In the genomic region with DNA sequence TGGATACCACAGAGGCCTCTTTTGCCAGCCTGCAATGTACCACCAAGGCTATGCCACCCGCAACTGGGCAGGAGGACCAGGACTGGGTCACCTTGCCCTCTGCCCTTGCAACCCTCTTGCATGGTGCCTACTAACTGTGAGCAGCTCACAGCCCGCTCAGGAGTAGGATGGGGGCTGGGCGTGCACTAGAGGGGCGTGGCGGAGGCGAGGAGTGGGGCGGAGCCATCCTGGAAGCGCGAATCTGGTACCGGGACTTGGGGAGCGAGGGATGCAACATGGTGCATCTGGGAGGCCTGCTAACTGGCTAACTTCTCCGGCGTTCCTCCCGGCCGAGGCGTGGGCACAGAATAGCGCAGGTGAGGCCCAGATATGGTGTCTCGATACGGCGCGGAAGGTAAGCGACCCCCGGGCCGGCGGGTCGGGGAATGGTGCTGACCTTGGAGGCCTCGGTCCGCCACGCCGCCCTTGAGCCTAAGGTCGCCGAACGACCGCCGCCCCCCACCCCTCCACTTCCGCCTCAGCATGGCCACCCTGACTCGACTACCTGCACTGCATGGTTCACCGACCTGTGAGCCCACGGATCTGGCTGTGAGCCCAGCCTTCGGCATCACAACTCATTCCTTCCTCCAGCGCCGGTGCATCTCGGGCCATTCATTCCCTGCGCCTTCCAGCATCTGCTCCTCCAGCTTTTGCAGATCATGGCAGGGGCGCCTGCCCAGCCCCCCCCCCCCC, we compare ENCODE assay signal across 9 mouse cellular contexts. TPM values are rescaled to one million over a fixed set of nuclear protein-coding genes. Genes with fewer than 3 reads are reported as not detected.
DNase-seq lines count a peak whose midpoint lies in the region; ATAC-seq and TF ChIP-seq lines count a peak whose summit lies in the region.
"Had no signal": no experiment of that assay in that cellular context is flagged by ENCODE, and none has a peak within 500 bp of the region (broad histone marks: within the 10 kb centered on the region; RNA-seq: fewer than 3 reads in every experiment).

No protein-coding gene starts in this region.

- no peaks in the 10 kb centered on the region for H3K9me3 ChIP-seq in hindbrain, embryonic 16.5 days (ENCODE audit: control insufficient read depth, low read length)

- no peaks in the 10 kb centered on the region for H3K27me3 ChIP-seq in cerebellum, adult 2 months (ENCODE audit: control insufficient read depth, insufficient read depth, low read length)
- no peaks in the 10 kb centered on the region for H3K27me3 ChIP-seq in hindbrain, embryonic 16.5 days (replicated peaks; ENCODE audit: control insufficient read depth, insufficient read depth, low read length)

- peak; percentile 83 for DNase-seq in Muller cell, postnatal 12 days (ENCODE audit: inconsistent ontology term)
- DNase-seq in cerebellum, adult 2 months, result peak; percentile 70 to 75
- DNase-seq in forelimb bud, embryonic 11.5 days (ENCODE audit: low read depth, low spot score), result peak; percentile 46
- peak; percentile 34 for DNase-seq in left cerebral cortex, adult 11 months (ENCODE audit: low spot score)
- DNase-seq in lung, postnatal 25 days (ENCODE audit: low spot score), result peak; percentile 35
- DNase-seq in retina, postnatal 1 day, result peak; percentile 89
- DNase-seq in urinary bladder, postnatal 14 days (ENCODE audit: low spot score), result peak; percentile 57

- 0 out of 2 replicates have a peak, but pooled peaks have one; percentile 22 for TF ChIP-seq POLR2A in cerebellum, adult 2 months (IDR thresholded peaks at IDR 0.05; ENCODE audit: borderline replicate concordance, insufficient read depth, low read length)

- peak; percentile 99 for ATAC-seq in hindbrain, embryonic 16.5 days

- no peaks in the 10 kb centered on the region for H3K4me1 ChIP-seq in cerebellum, adult 2 months (ENCODE audit: control insufficient read depth, insufficient read depth, low read length)
- H3K4me1 ChIP-seq in hindbrain, embryonic 16.5 days (ENCODE audit: control insufficient read depth, insufficient read depth, low read depth, low read length), result peaks cover 4% of the 10 kb centered on the region

- WGBS in cerebellum, adult 2 months, result 1% methylated on average over 42 of the region's 45 CpGs
- 1% methylated on average over 41 of the region's 45 CpGs for WGBS in hindbrain, embryonic 16.5 days

- H3K9ac ChIP-seq in hindbrain, embryonic 16.5 days (ENCODE audit: low read depth, low read length), result peak overlapping the region; percentile 72

- H3K27ac ChIP-seq in cerebellum, adult 2 months (ENCODE audit: insufficient read depth, low read length), result no peak overlapping the region
- H3K27ac ChIP-seq in hindbrain, embryonic 16.5 days (ENCODE audit: low read depth, low read length), result peak overlapping the region; percentile 34; the same call in 1 of the 2 replicates

- H3K4me2 ChIP-seq in hindbrain, embryonic 16.5 days (ENCODE audit: low read length), result peak overlapping the region; percentile 87

- TF ChIP-seq CTCF in cerebellum, adult 2 months (IDR thresholded peaks at IDR 0.05; ENCODE audit: borderline replicate concordance, insufficient read depth, low read depth, low read length), result no peak

- H3K4me3 ChIP-seq in cerebellum, adult 2 months (replicated peaks; ENCODE audit: insufficient read depth, low read depth, low read length), result peak overlapping the region; percentile 73
- H3K4me3 ChIP-seq in hindbrain, embryonic 16.5 days (ENCODE audit: low read length), result peak overlapping the region; percentile 75
- H3K4me3 ChIP-seq: myocyte had no signal

- H3K36me3 ChIP-seq in hindbrain, embryonic 16.5 days (ENCODE audit: control insufficient read depth, insufficient read depth, low read length), result no peaks in the 10 kb centered on the region

RNA-seq across cellular contexts. Expression of a gene that starts 59.7 kb away (rescaled TPM):
- polyA plus RNA-seq in cerebellum, adult 2 months (2012; rRNA removed), result 234 and 245 TPM in 2 replicates
- polyA plus RNA-seq in hindbrain, embryonic 16.5 days (2015; fragmentation: Nextera tagmentation; extraction: Ambion mirVana), result 414 and 419 TPM in 2 replicates

Comparison
In these comparisons a context has a peak if more than half of its experiments do, and no peak if none do; other contexts are left out.
1. DNase-seq: peak in every context shown above with its lines; median percentile 89 in retina, postnatal 1 day; 83 in Muller cell, postnatal 12 days; 72 in cerebellum, adult 2 months; 57 in urinary bladder, postnatal 14 days; 46 in forelimb bud, embryonic 11.5 days; 35 in lung, postnatal 25 days; 34 in left cerebral cortex, adult 11 months.